Comparison of ENCODE assay signal across 8 mouse cellular contexts in genomic region chr7:81212697-81213346, GRCm38 (mm10). TPM values are rescaled to one million over a fixed set of nuclear protein-coding genes. Genes with fewer than 3 reads are reported as not detected.
DNase-seq lines count a peak whose midpoint lies in the region; ATAC-seq lines count a peak whose summit lies in the region.

No protein-coding gene starts in this region.

- peak; percentile 52 for DNase-seq in c-Kit-positive CD71-positive TER-119-positive erythroid progenitor cells, embryonic 14.5 days (ENCODE audit: low spot score)
- peak; percentile 91 for DNase-seq in heart, postnatal 25 days (ENCODE audit: low spot score)
- DNase-seq in layer of hippocampus, adult 11-12 months (ENCODE audit: low spot score) = peak; percentile 87
- DNase-seq in neural tube, embryonic 11.5 days (ENCODE audit: low spot score) = peak; percentile 93

- peak overlapping the region; percentile 50 for H3K4me2 ChIP-seq in forebrain, embryonic 16.5 days (ENCODE audit: low read length)
- peak overlapping the region; percentile 72 for H3K4me2 ChIP-seq in liver, embryonic 16.5 days (ENCODE audit: low read depth, low read length)
- H3K4me2 ChIP-seq in neural tube, embryonic 11.5 days (ENCODE audit: low read depth) = peak overlapping the region; percentile 60
- peak overlapping the region; percentile 74 for H3K4me2 ChIP-seq in stomach, embryonic 15.5 days

- H3K9me3 ChIP-seq in forebrain, embryonic 16.5 days (ENCODE audit: control insufficient read depth, low read length) = no peaks in the 10 kb centered on the region
- H3K9me3 ChIP-seq in liver, embryonic 16.5 days (replicated peaks; ENCODE audit: control insufficient read depth, low read length) = no peaks in the 10 kb centered on the region
- no peaks in the 10 kb centered on the region for H3K9me3 ChIP-seq in neural tube, embryonic 11.5 days (ENCODE audit: control insufficient read depth, low read length)
- H3K9me3 ChIP-seq in stomach, embryonic 15.5 days = no peaks in the 10 kb centered on the region

- H3K36me3 ChIP-seq in forebrain, embryonic 16.5 days (ENCODE audit: control insufficient read depth, insufficient read depth) = no peaks in the 10 kb centered on the region
- no peaks in the 10 kb centered on the region for H3K36me3 ChIP-seq in liver, embryonic 16.5 days (ENCODE audit: control insufficient read depth, insufficient read depth)
- H3K36me3 ChIP-seq in neural tube, embryonic 11.5 days (ENCODE audit: control insufficient read depth, insufficient read depth, low read length) = no peaks in the 10 kb centered on the region
- no peaks in the 10 kb centered on the region for H3K36me3 ChIP-seq in stomach, embryonic 15.5 days

- H3K4me3 ChIP-seq in forebrain, embryonic 16.5 days (replicated peaks; ENCODE audit: low read length) = peak overlapping the region; percentile 48
- peak overlapping the region; percentile 64 for H3K4me3 ChIP-seq in liver, embryonic 16.5 days (ENCODE audit: low read depth, low read length)
- peak overlapping the region; percentile 38 for H3K4me3 ChIP-seq in neural tube, embryonic 11.5 days (ENCODE audit: low read depth, low read length)
- peak overlapping the region; percentile 56 for H3K4me3 ChIP-seq in stomach, embryonic 15.5 days (replicated peaks)

- intact Hi-C loops in heart, postnatal 25 days (cut with DNase I) = no loop called here

- H3K27ac ChIP-seq in forebrain, embryonic 16.5 days (ENCODE audit: low read length) = peak overlapping the region; percentile 28; the same call in 1 of the 2 replicates
- H3K27ac ChIP-seq in liver, embryonic 16.5 days (ENCODE audit: low read length) = peak overlapping the region; percentile 75
- H3K27ac ChIP-seq in neural tube, embryonic 11.5 days (ENCODE audit: low read depth, low read length) = peak overlapping the region; percentile 39; the same call in 1 of the 2 replicates
- H3K27ac ChIP-seq in stomach, embryonic 15.5 days = peak overlapping the region; percentile 82

- ATAC-seq in CD4-positive, CD25-positive, alpha-beta regulatory T cell, adult 4 months = peak; percentile 75
- peak; percentile 82 for ATAC-seq in forebrain, embryonic 16.5 days
- ATAC-seq in liver, embryonic 16.5 days (ENCODE audit: low read depth) = peak; percentile 88
- ATAC-seq in neural tube, embryonic 11.5 days (ENCODE audit: insufficient read depth, low FRiP score, low TSS enrichment) = peak; percentile 80
- ATAC-seq in stomach, embryonic 15.5 days (ENCODE audit: insufficient read depth, low FRiP score, low read depth) = peak; percentile 91

- peaks cover 15% of the 10 kb centered on the region for H3K4me1 ChIP-seq in forebrain, embryonic 16.5 days (replicated peaks; ENCODE audit: control insufficient read depth, insufficient read depth, low read length)
- peaks cover 4% of the 10 kb centered on the region for H3K4me1 ChIP-seq in liver, embryonic 16.5 days (ENCODE audit: control insufficient read depth, low read depth, low read length)
- peaks cover 9% of the 10 kb centered on the region; the same call in 1 of the 2 replicates for H3K4me1 ChIP-seq in neural tube, embryonic 11.5 days (ENCODE audit: control insufficient read depth, insufficient read depth, low read length)
- peaks cover 12% of the 10 kb centered on the region for H3K4me1 ChIP-seq in stomach, embryonic 15.5 days

- peak overlapping the region; percentile 15; the same call in 1 of the 2 replicates for H3K9ac ChIP-seq in forebrain, embryonic 16.5 days (replicated peaks; ENCODE audit: low read depth, low read length)
- H3K9ac ChIP-seq in liver, embryonic 16.5 days (ENCODE audit: low read depth, low read length) = peak overlapping the region; percentile 58
- H3K9ac ChIP-seq in neural tube, embryonic 11.5 days (ENCODE audit: low read length) = peak overlapping the region; percentile 29; the same call in 1 of the 2 replicates
- H3K9ac ChIP-seq in stomach, embryonic 15.5 days = no peak overlapping the region

- under 1% methylated on average over 57 of the region's 57 CpGs for WGBS in forebrain, embryonic 16.5 days
- under 1% methylated on average over 57 of the region's 57 CpGs for WGBS in liver, embryonic 16.5 days (ENCODE audit: insufficient replicate concordance)
- under 1% methylated on average over 57 of the region's 57 CpGs for WGBS in neural tube, embryonic 11.5 days
- under 1% methylated on average over 57 of the region's 57 CpGs for WGBS in stomach, embryonic 15.5 days

- H3K27me3 ChIP-seq in forebrain, embryonic 16.5 days (replicated peaks; ENCODE audit: control insufficient read depth, insufficient read depth, low read length) = peaks cover 52% of the 10 kb centered on the region
- H3K27me3 ChIP-seq in liver, embryonic 16.5 days (ENCODE audit: control insufficient read depth, insufficient read depth, low read depth, low read length) = peaks cover 44% of the 10 kb centered on the region
- peaks cover 54% of the 10 kb centered on the region for H3K27me3 ChIP-seq in neural tube, embryonic 11.5 days (ENCODE audit: control insufficient read depth, insufficient read depth, low read length)
- peaks cover 28% of the 10 kb centered on the region for H3K27me3 ChIP-seq in stomach, embryonic 15.5 days (replicated peaks)

RNA-seq across cellular contexts. Expression of gene Pde8a, which starts 0.6 kb away (rescaled TPM):
- 1 to 10 TPM; 1.9 to 2.4 TPM for polyA plus RNA-seq in CD4-positive, CD25-positive, alpha-beta regulatory T cell, adult 4 months (2017; shearing (Covaris generic))
- polyA plus RNA-seq in forebrain, embryonic 16.5 days (2015; fragmentation: Nextera tagmentation; extraction: Ambion mirVana) = 2.1 and 2.3 TPM in 2 replicates
- total RNA-seq in heart, postnatal 25 days (2021) = 10 to 100 TPM in 1 of 2 experiments, 1 to 10 TPM in 1; 9.7 to 10.1 TPM
- 1.1 and 1.2 TPM in 2 replicates for polyA plus RNA-seq in liver, embryonic 16.5 days (2015; fragmentation: Nextera tagmentation; extraction: Ambion mirVana)
- 3.1 and 3.6 TPM in 2 replicates for polyA plus RNA-seq in neural tube, embryonic 11.5 days (2014; fragmentation: Nextera tagmentation; extraction: Ambion mirVana)
- 4.0 and 4.7 TPM in 2 replicates for polyA plus RNA-seq in stomach, embryonic 15.5 days (2015; fragmentation: Nextera tagmentation; extraction: Ambion mirVana)

Comparison
In these comparisons a context has a peak if more than half of its experiments do, and no peak if none do; other contexts are left out.
1. Peak in every context shown above with its lines: DNase-seq, ATAC-seq, H3K4me3 ChIP-seq and H3K27ac ChIP-seq.
2. H3K27ac ChIP-seq: peak in every context shown above with its lines; median percentile 82 in stomach, embryonic 15.5 days; 75 in liver, embryonic 16.5 days; 39 in neural tube, embryonic 11.5 days; 28 in forebrain, embryonic 16.5 days.